Mouse (Mus musculus) liver, embryonic 14.5 days (tissue): ENCODE data around the gene Ilf2. TPM values are rescaled to one million over a fixed set of nuclear protein-coding genes. Genes with fewer than 3 reads are reported as not detected.
A peak's percentile ranks its signal among the peaks of the same experiment; 100 is the strongest.

Experiments used
- ATAC-seq: fragments of 200-750 bp; cut with Nextera tagmentation; 2 replicates; pipeline ENCODE4 v1.8.0; 2017; ENCODE audit warnings: moderate number of reproducible peaks, mild to moderate bottlenecking, moderate library complexity; ENCODE audit not compliant: insufficient read depth
- DNase-seq, 3 experiments: peaks; one replicate each; pipeline ENCODE4 v3.0.0-alpha.2; 2012 to 2013; ENCODE audit warnings: low read depth in 3 of 3, low spot score in 3 of 3
- H3K27ac ChIP-seq: fragments of 300-500 bp; sonication (generic); 2 replicates; pipeline ENCODE4 v1.5.1; 2014; ENCODE audit warnings: moderate library complexity, mild to moderate bottlenecking, control low read depth, inconsistent platforms
- H3K27me3 ChIP-seq: fragments of 300-500 bp; sonication (generic); 2 replicates; pipeline ENCODE4 v1.6.1; 2014; ENCODE audit warnings: mild to moderate bottlenecking, low read length, moderate library complexity; ENCODE audit not compliant: control insufficient read depth, insufficient read depth
- H3K36me3 ChIP-seq: fragments of 300-500 bp; sonication (generic); replicated peaks from 2 replicates; pipeline ENCODE4 v1.6.1; 2014; ENCODE audit warnings: low read depth; ENCODE audit not compliant: control insufficient read depth, insufficient read depth
- H3K4me1 ChIP-seq, 2 experiments: fragments of 200-500 bp in 1 of 2; fragments of 300-500 bp in 1 of 2; sonication (generic) in 1 of 2; replicated peaks; 2 replicates each; pipeline ENCODE4 v1.6.1; 2012 to 2014; ENCODE audit warnings: antibody characterized with exemption in 1 of 2, inconsistent platforms in 1 of 2, low read length in 1 of 2; ENCODE audit not compliant: control insufficient read depth in 2 of 2, insufficient read depth in 2 of 2
- H3K4me2 ChIP-seq: fragments of 300-500 bp; sonication (generic); 2 replicates; pipeline ENCODE4 v1.6.1; 2014; ENCODE audit warnings: low read depth, mild to moderate bottlenecking, control low read depth, moderate library complexity
- H3K4me3 ChIP-seq, 2 experiments: fragments of 200-500 bp in 1 of 2; fragments of 300-500 bp in 1 of 2; sonication (generic) in 1 of 2; 2 replicates each; pipeline ENCODE4 v1.5.1; 2012 to 2014; ENCODE audit warnings: low read depth in 2 of 2, low read length in 2 of 2, mild to moderate bottlenecking in 2 of 2, control low read depth in 1 of 2, inconsistent platforms in 1 of 2, moderate library complexity in 1 of 2; ENCODE audit not compliant: insufficient read depth in 1 of 2
- H3K9ac ChIP-seq: fragments of 300-500 bp; sonication (generic); replicated peaks from 2 replicates; pipeline ENCODE4 v1.6.1; 2014; ENCODE audit warnings: mild to moderate bottlenecking, control low read depth, moderate library complexity
- H3K9me3 ChIP-seq: fragments of 300-500 bp; sonication (generic); 2 replicates; pipeline ENCODE4 v1.6.1; 2016; ENCODE audit warnings: low read length, mixed read lengths; ENCODE audit not compliant: control insufficient read depth
- CTCF ChIP-seq: IDR thresholded peaks from 2 replicates; pipeline ENCODE4 v1.5.1; 2016; ENCODE audit warnings: antibody characterized with exemption, low read depth, control low read depth
- EP300 ChIP-seq: IDR thresholded peaks from 2 replicates; pipeline ENCODE4 v1.6.1; 2016; ENCODE audit warnings: antibody characterized with exemption, low read depth
- WGBS: fragments of 180-500 bp; shearing (Covaris S2); extraction: QIAGEN DNeasy Blood & Tissue Kit; methylation state at CpG from one replicate; pipeline ENCODE4 v1.1.7; 2014; ENCODE audit not compliant: insufficient replicate concordance; 5-methylcytosine and 5-hydroxymethylcytosine counted together
- polyA plus RNA-seq, 2 experiments: library from polyadenylated mRNA; depleted of rRNA in 1 of 2; stranded (reverse) in 1 of 2; unstranded in 1 of 2; fragments of >200 nt; fragmentation: Nextera tagmentation in 1 of 2; extraction: Ambion mirVana in 1 of 2; gene quantifications; 2 replicates each; pipeline versions ENCODE4 v1.2.1 to v1.2.3; 2012 to 2014

Ilf2 gene
- polyA plus RNA-seq, 2 experiments: 34.5 to 46.5 TPM

DNA sequence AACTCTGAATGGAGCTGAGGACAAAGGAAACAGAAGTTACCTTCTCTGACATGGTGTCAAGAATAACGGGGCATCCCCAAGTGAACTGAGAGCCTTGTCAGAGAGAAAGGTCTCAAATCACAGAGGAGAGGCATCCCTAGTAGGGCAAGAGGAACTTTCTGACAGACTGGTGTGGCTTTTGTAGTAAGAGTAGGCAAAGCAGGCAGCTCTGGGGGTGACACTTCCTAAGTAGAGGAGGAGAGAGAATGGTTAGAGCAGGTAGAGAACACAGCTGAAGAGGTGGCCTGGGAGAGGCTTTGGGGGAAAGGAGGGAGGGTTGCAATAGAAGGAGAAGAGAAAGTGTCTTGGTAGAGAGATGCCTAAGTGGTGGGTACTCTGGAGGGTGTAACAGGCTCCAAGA, 59.5 kb downstream of the Ilf2 start:
- Histone ChIP-seq H3K9me3 (no peaks in the 10 kb centered on the region), H3K27ac (no peak overlapping the region), H3K9ac (no peak overlapping the region), H3K27me3 (no peaks in the 10 kb centered on the region), H3K4me1 (peaks cover 0 to 3% of the 10 kb centered on the region in 2 experiments; a peak in 1 of 4 replicates), H3K4me2 (no peak overlapping the region), H3K36me3 (no peaks in the 10 kb centered on the region), H3K4me3 (no peak overlapping the region)
- ATAC-seq (no peak), DNase-seq (no peak)
- no peak for TF ChIP-seq CTCF
- TF ChIP-seq EP300: no peak
- 43% methylated on average over 1 of the region's 1 CpGs for WGBS

DNA sequence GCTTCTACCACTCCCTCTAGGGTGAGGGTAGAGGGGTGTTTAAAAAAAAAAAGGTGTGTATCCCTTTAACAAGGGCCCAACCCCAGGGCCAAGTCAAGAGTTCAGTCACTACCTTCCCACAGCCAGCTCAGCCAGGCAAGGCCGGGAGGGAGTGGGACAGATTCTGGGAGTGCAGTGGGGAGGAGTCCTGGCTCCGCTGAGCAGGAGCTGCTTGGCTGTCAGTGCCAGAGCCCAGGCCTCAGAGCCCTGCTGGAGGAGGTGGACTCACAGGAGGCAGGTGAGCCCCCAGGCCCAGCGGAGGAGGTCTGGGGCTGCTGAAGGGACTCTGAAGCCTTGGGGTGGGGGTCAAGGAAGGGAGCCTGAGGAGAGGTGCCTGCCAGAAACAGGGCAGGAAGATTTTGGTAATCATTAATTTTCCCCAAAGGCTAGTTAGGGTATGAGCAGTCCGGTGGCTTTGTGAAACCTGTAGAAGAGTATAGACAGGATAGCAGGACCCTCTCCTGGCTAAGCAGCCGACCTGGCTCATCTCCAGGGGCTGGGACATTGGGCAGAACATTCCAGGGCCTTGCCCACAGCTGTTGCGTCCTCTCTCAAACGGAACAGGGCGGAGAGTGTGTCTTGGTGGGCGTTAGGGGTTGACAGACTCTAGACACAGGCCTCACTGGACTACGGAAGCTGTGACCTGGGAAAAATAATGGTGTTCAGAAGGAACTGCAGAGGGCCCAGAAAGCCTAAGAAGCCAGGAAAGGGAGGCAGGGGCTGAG, 61.4 kb downstream of the Ilf2 start, which contains the start of gene S100a16:
TSS of gene S100a16 (plus strand) at position 114 of the 764 bp plus-strand sequence.
- Histone ChIP-seq H3K4me3 (peak within 1 kb of the TSS; percentile 22 to 30; a peak in 3 of 4 replicates), H3K36me3 (no peaks in the 10 kb centered on the region), H3K9ac (no peak within 1 kb of the TSS), H3K27ac (no peak within 1 kb of the TSS), H3K4me2 (peak within 1 kb of the TSS; percentile 34), H3K9me3 (no peaks in the 10 kb centered on the region), H3K27me3 (no peaks in the 10 kb centered on the region), H3K4me1 (peaks cover 0 to 3% of the 10 kb centered on the region in 2 experiments; a peak in 1 of 4 replicates)
- TF ChIP-seq CTCF: no peak
- no peak for TF ChIP-seq EP300
- 49% methylated on average over 10 of the region's 10 CpGs for WGBS
- DNase-seq (peak in 1 of 3 experiments; percentile 12), ATAC-seq (peak; percentile 57; the same call in 1 of the 2 replicates)

DNA sequence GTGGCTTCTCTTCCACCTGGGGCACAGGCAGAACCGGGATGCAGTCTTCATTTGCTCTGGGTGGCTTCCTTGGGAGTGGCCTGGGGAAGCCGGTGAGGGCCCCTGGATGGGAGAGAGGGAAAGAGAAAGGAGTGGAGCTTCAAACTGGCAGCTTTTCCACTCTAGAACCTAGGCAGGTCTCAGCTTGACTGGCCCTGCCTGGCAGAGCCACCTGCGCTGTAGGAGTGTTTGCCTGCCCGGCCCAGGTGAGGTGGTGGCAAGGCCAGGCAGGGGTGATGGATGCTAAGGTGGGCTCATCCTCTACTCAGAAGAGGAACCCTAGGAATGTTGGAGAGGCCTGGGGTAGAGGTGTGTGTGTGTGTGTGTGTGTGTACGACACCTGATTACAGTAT, 62.0 kb downstream of the Ilf2 start:
- peaks cover 0 to 3% of the 10 kb centered on the region in 2 experiments; a peak in 1 of 4 replicates for H3K4me1 ChIP-seq
- H3K27ac ChIP-seq: no peak overlapping the region
- no peaks in the 10 kb centered on the region for H3K9me3 ChIP-seq
- peak overlapping the region; percentile 34 for H3K4me2 ChIP-seq
- DNase-seq: no peak
- no peak for ATAC-seq
- no peaks in the 10 kb centered on the region for H3K27me3 ChIP-seq
- 54% methylated on average over 5 of the region's 5 CpGs for WGBS
- peak overlapping the region; percentile 22 to 30; a peak in 3 of 4 replicates for H3K4me3 ChIP-seq
- no peak overlapping the region for H3K9ac ChIP-seq
- no peak for TF ChIP-seq CTCF
- TF ChIP-seq EP300: no peak
- H3K36me3 ChIP-seq: no peaks in the 10 kb centered on the region

Other genes with a start within 250 kb of the Ilf2 start
- 18.8 and 21.2 TPM in 2 replicates for gene Jtb, start 244.5 kb upstream of the Ilf2 start, polyA plus RNA-seq (2012; rRNA removed)
- gene Jtb, start 244.5 kb upstream of the Ilf2 start, polyA plus RNA-seq (2014; fragmentation: Nextera tagmentation; extraction: Ambion mirVana): 48.8 and 55.9 TPM in 2 replicates
- 0.15 and 0.27 TPM in 2 replicates for gene Creb3l4, start 232.6 kb upstream of the Ilf2 start, polyA plus RNA-seq (2012; rRNA removed)
- gene Creb3l4, start 232.6 kb upstream of the Ilf2 start, polyA plus RNA-seq (2014; fragmentation: Nextera tagmentation; extraction: Ambion mirVana): 0.24 and 0.28 TPM in 2 replicates
- gene Slc39a1, start 228.0 kb upstream of the Ilf2 start, polyA plus RNA-seq (2012; rRNA removed): 9.8 and 10.8 TPM in 2 replicates
- gene Slc39a1, start 228.0 kb upstream of the Ilf2 start, polyA plus RNA-seq (2014; fragmentation: Nextera tagmentation; extraction: Ambion mirVana): 24.1 and 24.9 TPM in 2 replicates
- 7.6 and 8.9 TPM in 2 replicates for gene Crtc2, start 222.0 kb upstream of the Ilf2 start, polyA plus RNA-seq (2012; rRNA removed)
- gene Crtc2, start 222.0 kb upstream of the Ilf2 start, polyA plus RNA-seq (2014; fragmentation: Nextera tagmentation; extraction: Ambion mirVana): 3.2 TPM in 2 replicates
- gene Dennd4b, start 210.9 kb upstream of the Ilf2 start, polyA plus RNA-seq (2012; rRNA removed): 3.9 and 4.6 TPM in 2 replicates
- 1.0 and 1.6 TPM in 2 replicates for gene Dennd4b, start 210.9 kb upstream of the Ilf2 start, polyA plus RNA-seq (2014; fragmentation: Nextera tagmentation; extraction: Ambion mirVana)
- gene Gatad2b, start 182.9 kb upstream of the Ilf2 start, polyA plus RNA-seq (2012; rRNA removed): 4.4 and 5.6 TPM in 2 replicates
- 2.2 and 3.2 TPM in 2 replicates for gene Gatad2b, start 182.9 kb upstream of the Ilf2 start, polyA plus RNA-seq (2014; fragmentation: Nextera tagmentation; extraction: Ambion mirVana)
- gene Slc27a3, start 86.2 kb upstream of the Ilf2 start, polyA plus RNA-seq (2012; rRNA removed): 2.1 TPM in 2 replicates
- 0.76 and 1.0 TPM in 2 replicates for gene Slc27a3, start 86.2 kb upstream of the Ilf2 start, polyA plus RNA-seq (2014; fragmentation: Nextera tagmentation; extraction: Ambion mirVana)
- gene Ints3, start 42.5 kb upstream of the Ilf2 start, polyA plus RNA-seq (2012; rRNA removed): 11.3 and 12.7 TPM in 2 replicates
- gene Ints3, start 42.5 kb upstream of the Ilf2 start, polyA plus RNA-seq (2014; fragmentation: Nextera tagmentation; extraction: Ambion mirVana): 6.6 and 9.4 TPM in 2 replicates
- gene Npr1, start 10.3 kb upstream of the Ilf2 start, polyA plus RNA-seq (2012; rRNA removed): 6.5 and 7.2 TPM in 2 replicates
- gene Npr1, start 10.3 kb upstream of the Ilf2 start, polyA plus RNA-seq (2014; fragmentation: Nextera tagmentation; extraction: Ambion mirVana): 2.8 and 4.0 TPM in 2 replicates
- 7.4 and 9.3 TPM in 2 replicates for gene Snapin, start 14.9 kb downstream of the Ilf2 start, polyA plus RNA-seq (2012; rRNA removed)
- 17.0 and 18.7 TPM in 2 replicates for gene Snapin, start 14.9 kb downstream of the Ilf2 start, polyA plus RNA-seq (2014; fragmentation: Nextera tagmentation; extraction: Ambion mirVana)
- 33.6 and 49.9 TPM in 2 replicates for gene Chtop, start 33.4 kb downstream of the Ilf2 start, polyA plus RNA-seq (2012; rRNA removed)
- gene Chtop, start 33.4 kb downstream of the Ilf2 start, polyA plus RNA-seq (2014; fragmentation: Nextera tagmentation; extraction: Ambion mirVana): 29.7 and 32.7 TPM in 2 replicates
- 9.2 and 14.9 TPM in 2 replicates for gene S100a1, start 38.3 kb downstream of the Ilf2 start, polyA plus RNA-seq (2012; rRNA removed)
- 20.8 and 27.1 TPM in 2 replicates for gene S100a1, start 38.3 kb downstream of the Ilf2 start, polyA plus RNA-seq (2014; fragmentation: Nextera tagmentation; extraction: Ambion mirVana)
- gene S100a13, start 38.3 kb downstream of the Ilf2 start, polyA plus RNA-seq (2012; rRNA removed): 7.4 and 11.1 TPM in 2 replicates
- gene S100a13, start 38.3 kb downstream of the Ilf2 start, polyA plus RNA-seq (2014; fragmentation: Nextera tagmentation; extraction: Ambion mirVana): 18.0 and 19.7 TPM in 2 replicates
- gene S100a14, start 50.7 kb downstream of the Ilf2 start, polyA plus RNA-seq (2012; rRNA removed): 0.11 and 0.13 TPM in 2 replicates
- not detected in 2 replicates for gene S100a14, start 50.7 kb downstream of the Ilf2 start, polyA plus RNA-seq (2014; fragmentation: Nextera tagmentation; extraction: Ambion mirVana)
- gene S100a16, start 61.1 kb downstream of the Ilf2 start, polyA plus RNA-seq (2012; rRNA removed): 12.3 and 15.5 TPM in 2 replicates
- gene S100a16, start 61.1 kb downstream of the Ilf2 start, polyA plus RNA-seq (2014; fragmentation: Nextera tagmentation; extraction: Ambion mirVana): 24.1 and 24.9 TPM in 2 replicates
- not detected in 2 replicates for gene S100a3, start 84.5 kb downstream of the Ilf2 start, polyA plus RNA-seq (2012; rRNA removed)
- gene S100a3, start 84.5 kb downstream of the Ilf2 start, polyA plus RNA-seq (2014; fragmentation: Nextera tagmentation; extraction: Ambion mirVana): 0.20 TPM in 1 of 2 replicates, not detected in the other
- gene S100a2, start 114.1 kb downstream of the Ilf2 start, polyA plus RNA-seq (2012; rRNA removed): not detected in 2 replicates
- not detected in 2 replicates for gene S100a2, start 114.1 kb downstream of the Ilf2 start, polyA plus RNA-seq (2014; fragmentation: Nextera tagmentation; extraction: Ambion mirVana)
- gene Gm42674, start 125.8 kb downstream of the Ilf2 start, polyA plus RNA-seq (2012; rRNA removed): not detected in 2 replicates
- not detected in 2 replicates for gene Gm42674, start 125.8 kb downstream of the Ilf2 start, polyA plus RNA-seq (2014; fragmentation: Nextera tagmentation; extraction: Ambion mirVana)
- 1.0 and 2.0 TPM in 2 replicates for gene S100a4, start 127.6 kb downstream of the Ilf2 start, polyA plus RNA-seq (2012; rRNA removed)
- gene S100a4, start 127.6 kb downstream of the Ilf2 start, polyA plus RNA-seq (2014; fragmentation: Nextera tagmentation; extraction: Ambion mirVana): 0.73 and 1.0 TPM in 2 replicates
- gene S100a5, start 132.4 kb downstream of the Ilf2 start, polyA plus RNA-seq (2012; rRNA removed): not detected in 2 replicates
- gene S100a5, start 132.4 kb downstream of the Ilf2 start, polyA plus RNA-seq (2014; fragmentation: Nextera tagmentation; extraction: Ambion mirVana): not detected in 2 replicates
- gene S100a6, start 136.8 kb downstream of the Ilf2 start, polyA plus RNA-seq (2012; rRNA removed): 3.4 and 5.4 TPM in 2 replicates
- 7.2 and 13.6 TPM in 2 replicates for gene S100a6, start 136.8 kb downstream of the Ilf2 start, polyA plus RNA-seq (2014; fragmentation: Nextera tagmentation; extraction: Ambion mirVana)
- not detected in 2 replicates for gene S100a7a, start 177.9 kb downstream of the Ilf2 start, polyA plus RNA-seq (2012; rRNA removed)
- gene S100a7a, start 177.9 kb downstream of the Ilf2 start, polyA plus RNA-seq (2014; fragmentation: Nextera tagmentation; extraction: Ambion mirVana): not detected in 2 replicates
- gene S100a8, start 192.9 kb downstream of the Ilf2 start, polyA plus RNA-seq (2012; rRNA removed): 203 and 418 TPM in 2 replicates
- gene S100a8, start 192.9 kb downstream of the Ilf2 start, polyA plus RNA-seq (2014; fragmentation: Nextera tagmentation; extraction: Ambion mirVana): 838 and 1,223 TPM in 2 replicates
- 292 and 431 TPM in 2 replicates for gene S100a9, start 219.6 kb downstream of the Ilf2 start, polyA plus RNA-seq (2012; rRNA removed)
- gene S100a9, start 219.6 kb downstream of the Ilf2 start, polyA plus RNA-seq (2014; fragmentation: Nextera tagmentation; extraction: Ambion mirVana): 583 and 836 TPM in 2 replicates